Mouse (Mus musculus): ENCODE results near the gene Sgpp1. TPM values are rescaled to one million over a fixed set of nuclear protein-coding genes. Genes with fewer than 3 reads are reported as not detected.
"Not testable (repeated sequence)": the region's sequence is repeated elsewhere in the genome, so short reads cannot be mapped to it uniquely, and the experiment has no call there.

Sgpp1 gene
- polyA plus RNA-seq, 1 experiment from 2014 or later: 27.0 TPM

DNA sequence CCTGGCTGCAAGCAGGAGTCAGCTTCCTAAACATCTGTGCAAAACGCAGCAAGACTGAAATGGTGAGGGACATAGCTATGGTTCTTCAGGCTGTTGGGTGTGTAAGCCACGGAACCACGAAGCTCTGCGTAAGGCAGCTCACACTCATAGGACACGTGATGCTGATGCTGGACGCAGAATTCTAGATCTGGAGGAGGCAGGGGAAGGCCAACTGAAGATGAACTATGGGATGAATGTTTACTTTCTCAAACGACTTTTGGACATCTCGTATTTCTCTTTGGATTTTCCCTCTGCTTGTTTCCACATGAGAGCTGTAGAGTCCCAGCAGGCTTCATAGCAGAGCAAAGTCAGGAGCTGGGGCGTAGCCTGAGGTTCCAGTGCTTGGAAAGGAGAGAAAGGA is 21.9 kb downstream of the Sgpp1 start:
- Histone ChIP-seq H3K4me3 (replicated peaks; ENCODE audit: low read depth, low read length) (no peak overlapping the region), H3K27me3 (ENCODE audit: insufficient read depth, low read length) (no peaks in the 10 kb centered on the region), H3K4me2 (ENCODE audit: low read length) (no peak overlapping the region), H3K9me3 (replicated peaks; ENCODE audit: low read length) (no peaks in the 10 kb centered on the region), H3K9ac (ENCODE audit: low read depth, low read length) (no peak overlapping the region), H3K27ac (no peak overlapping the region), H3K4me1 (replicated peaks; ENCODE audit: insufficient read depth, low read length) (no peaks in the 10 kb centered on the region), H3K36me3 (ENCODE audit: insufficient read depth, low read length) (peaks cover 5% of the 10 kb centered on the region; the same call in 1 of the 2 replicates)
- WGBS: 63% methylated on average over 9 of the region's 9 CpGs
- DNase-seq (ENCODE audit: low spot score) (no peak), ATAC-seq (replicated peaks; ENCODE audit: low FRiP score, low read depth) (no peak)
- no peak for TF ChIP-seq CTCF (IDR thresholded peaks at IDR 0.05; ENCODE audit: low read depth)

DNA sequence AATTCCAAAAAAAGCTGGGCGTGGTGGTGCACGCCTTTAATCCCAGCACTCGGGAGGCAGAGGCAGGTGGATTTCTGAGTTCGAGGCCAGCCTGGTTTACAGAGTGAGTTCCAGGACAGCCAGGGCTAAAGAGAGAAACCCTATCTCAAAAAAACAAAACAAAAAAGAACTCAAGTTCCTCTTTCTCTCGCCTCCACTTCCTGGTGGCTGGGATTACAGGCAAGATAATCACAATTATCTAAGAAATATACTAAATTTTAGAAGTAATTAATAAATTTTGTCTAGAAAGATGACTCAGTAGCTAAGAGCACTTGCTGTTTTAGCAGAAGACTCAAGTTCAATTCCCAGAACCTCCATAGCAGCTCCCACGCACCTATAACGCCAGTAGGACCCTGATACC is 22.6 kb downstream of the Sgpp1 start:
- WGBS: 89% methylated on average over 7 of the region's 7 CpGs
- H3K4me3 ChIP-seq (replicated peaks; ENCODE audit: low read depth, low read length); H3K9me3 ChIP-seq (replicated peaks; ENCODE audit: low read length); DNase-seq (ENCODE audit: low spot score); ATAC-seq (replicated peaks; ENCODE audit: low FRiP score, low read depth); H3K36me3 ChIP-seq (ENCODE audit: insufficient read depth, low read length); H3K9ac ChIP-seq (ENCODE audit: low read depth, low read length); H3K27me3 ChIP-seq (ENCODE audit: insufficient read depth, low read length); H3K4me2 ChIP-seq (ENCODE audit: low read length); H3K27ac ChIP-seq; H3K4me1 ChIP-seq (replicated peaks; ENCODE audit: insufficient read depth, low read length): not testable (repeated sequence)

DNA sequence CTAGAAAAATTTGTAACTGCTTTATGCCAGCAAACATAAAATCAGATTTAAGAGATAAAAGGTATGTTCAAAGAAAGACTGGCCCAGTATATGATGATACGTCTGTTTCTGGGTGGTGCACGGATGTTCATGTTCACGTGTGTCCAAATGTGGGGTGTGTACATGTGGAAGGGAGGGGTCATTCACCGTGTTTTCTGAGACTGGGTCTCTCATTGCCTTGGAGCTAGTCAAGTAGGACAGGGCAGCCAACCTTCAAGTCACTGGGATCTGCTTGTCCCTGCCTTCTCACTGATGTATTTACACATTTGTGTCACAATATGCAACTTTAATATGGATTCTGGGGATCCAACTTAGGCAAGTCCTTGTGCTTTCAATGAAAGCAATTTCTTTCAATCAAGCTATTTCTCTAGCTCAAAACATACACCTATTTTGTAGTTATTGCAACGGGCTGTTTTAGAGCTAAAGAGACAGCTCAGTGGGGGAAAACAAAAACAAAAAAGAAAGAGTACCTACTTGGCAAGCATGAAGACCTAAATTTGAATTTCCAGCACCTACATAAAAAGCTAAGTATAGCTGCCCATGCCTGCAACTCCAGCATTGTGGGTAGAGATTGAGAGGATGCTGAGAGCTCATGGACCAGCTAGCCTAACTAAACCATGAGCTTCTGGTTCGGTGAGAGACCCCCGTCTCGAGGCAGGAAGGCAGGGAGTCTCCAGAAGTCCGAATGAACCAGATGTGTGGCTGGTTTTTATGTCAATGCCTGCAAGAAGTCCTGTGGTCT is 24.7 kb downstream of the Sgpp1 start:
- Histone ChIP-seq H3K27me3 (ENCODE audit: insufficient read depth, low read length) (no peaks in the 10 kb centered on the region), H3K4me2 (ENCODE audit: low read length) (no peak overlapping the region), H3K4me1 (replicated peaks; ENCODE audit: insufficient read depth, low read length) (no peaks in the 10 kb centered on the region), H3K4me3 (replicated peaks; ENCODE audit: low read depth, low read length) (no peak overlapping the region), H3K9me3 (replicated peaks; ENCODE audit: low read length) (no peaks in the 10 kb centered on the region), H3K27ac (no peak overlapping the region), H3K36me3 (ENCODE audit: insufficient read depth, low read length) (no peaks in the 10 kb centered on the region), H3K9ac (ENCODE audit: low read depth, low read length) (no peak overlapping the region)
- WGBS: 86% methylated on average over 9 of the region's 9 CpGs
- ATAC-seq (replicated peaks; ENCODE audit: low FRiP score, low read depth): no peak
- no peak for DNase-seq (ENCODE audit: low spot score)
- no peak for TF ChIP-seq CTCF (IDR thresholded peaks at IDR 0.05; ENCODE audit: low read depth)

DNA sequence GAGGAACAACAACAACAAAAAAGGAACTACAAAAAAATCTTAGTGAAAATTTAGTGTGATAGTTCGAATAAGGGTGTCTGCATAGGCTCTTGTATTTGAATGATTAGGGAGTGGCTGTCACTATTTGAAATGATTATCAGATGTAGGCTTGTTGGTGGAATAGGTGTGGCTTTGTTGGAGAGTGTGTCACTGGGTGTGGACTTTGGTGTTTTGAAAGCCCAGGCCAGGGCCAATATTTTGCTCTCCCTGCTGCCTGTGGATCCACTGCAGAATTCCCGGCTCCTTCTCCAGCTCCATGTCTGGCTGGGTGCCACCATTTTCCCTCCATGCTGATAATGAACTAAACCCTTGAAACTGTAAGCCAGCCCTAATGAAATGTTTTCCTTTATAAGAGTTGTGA is 26.0 kb downstream of the Sgpp1 start:
- H3K4me2 ChIP-seq (ENCODE audit: low read length): no peak overlapping the region
- WGBS: 88% methylated on average over 2 of the region's 2 CpGs
- no peak overlapping the region for H3K4me3 ChIP-seq (replicated peaks; ENCODE audit: low read depth, low read length)
- no peaks in the 10 kb centered on the region for H3K4me1 ChIP-seq (replicated peaks; ENCODE audit: insufficient read depth, low read length)
- no peak for TF ChIP-seq CTCF (IDR thresholded peaks at IDR 0.05; ENCODE audit: low read depth)
- H3K9ac ChIP-seq (ENCODE audit: low read depth, low read length): no peak overlapping the region
- no peak for ATAC-seq (replicated peaks; ENCODE audit: low FRiP score, low read depth)
- no peaks in the 10 kb centered on the region for H3K9me3 ChIP-seq (replicated peaks; ENCODE audit: low read length)
- H3K27ac ChIP-seq: no peak overlapping the region
- H3K36me3 ChIP-seq (ENCODE audit: insufficient read depth, low read length): no peaks in the 10 kb centered on the region
- DNase-seq (ENCODE audit: low spot score): no peak
- H3K27me3 ChIP-seq (ENCODE audit: insufficient read depth, low read length): no peaks in the 10 kb centered on the region

DNA sequence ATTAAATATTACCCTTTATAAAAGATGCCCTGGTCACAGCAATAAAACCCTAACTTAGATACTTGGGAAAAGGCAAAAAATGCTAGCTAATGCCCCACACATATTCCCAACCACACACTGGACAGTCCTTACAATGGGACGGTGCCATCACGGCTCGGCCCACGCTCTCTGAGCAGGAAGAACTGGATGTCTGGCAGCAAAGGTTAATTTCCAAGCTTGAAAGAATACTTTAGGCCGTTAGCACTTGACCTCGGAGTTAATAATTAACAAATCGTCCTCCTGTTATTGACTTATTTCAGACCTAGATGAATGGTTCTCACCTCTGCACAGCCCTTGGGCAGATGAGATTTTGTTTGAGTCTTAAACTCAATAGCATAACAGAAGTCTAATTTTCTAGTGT is 28.9 kb downstream of the Sgpp1 start:
- H3K36me3 ChIP-seq (ENCODE audit: insufficient read depth, low read length): no peaks in the 10 kb centered on the region
- no peak overlapping the region for H3K4me3 ChIP-seq (replicated peaks; ENCODE audit: low read depth, low read length)
- no peaks in the 10 kb centered on the region for H3K9me3 ChIP-seq (replicated peaks; ENCODE audit: low read length)
- no peak for TF ChIP-seq CTCF (IDR thresholded peaks at IDR 0.05; ENCODE audit: low read depth)
- 51% methylated on average over 7 of the region's 7 CpGs for WGBS
- no peak overlapping the region for H3K9ac ChIP-seq (ENCODE audit: low read depth, low read length)
- H3K27ac ChIP-seq: 0 out of 2 replicates have a peak overlapping the region, but pooled peaks have one; percentile 10
- H3K4me2 ChIP-seq (ENCODE audit: low read length): no peak overlapping the region
- no peaks in the 10 kb centered on the region for H3K27me3 ChIP-seq (ENCODE audit: insufficient read depth, low read length)
- DNase-seq (ENCODE audit: low spot score): peak; percentile 42
- no peaks in the 10 kb centered on the region for H3K4me1 ChIP-seq (replicated peaks; ENCODE audit: insufficient read depth, low read length)
- ATAC-seq (replicated peaks; ENCODE audit: low FRiP score, low read depth): peak; percentile 79

DNA sequence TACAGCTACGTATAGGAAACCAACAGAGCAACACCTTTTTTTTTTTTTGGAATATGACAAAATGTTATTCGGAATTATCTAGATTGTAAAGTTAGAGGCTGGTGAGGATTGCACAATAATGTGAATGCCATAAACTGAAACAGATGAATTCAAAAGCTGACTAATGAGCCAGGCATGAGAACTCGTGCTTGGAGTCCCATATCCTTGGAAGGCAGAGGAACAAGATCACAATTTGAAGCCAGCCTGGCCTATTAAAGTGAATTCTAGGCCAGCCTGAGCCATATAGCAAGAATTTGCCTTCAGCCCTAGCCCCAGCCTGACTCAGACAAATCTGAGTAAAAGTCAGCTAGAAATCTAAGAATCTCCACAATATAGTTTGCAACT is 32.8 kb downstream of the Sgpp1 start:
- Histone ChIP-seq H3K27ac (no peak overlapping the region), H3K9me3 (replicated peaks; ENCODE audit: low read length) (no peaks in the 10 kb centered on the region), H3K4me2 (ENCODE audit: low read length) (no peak overlapping the region), H3K4me3 (replicated peaks; ENCODE audit: low read depth, low read length) (no peak overlapping the region), H3K9ac (ENCODE audit: low read depth, low read length) (no peak overlapping the region), H3K27me3 (ENCODE audit: insufficient read depth, low read length) (no peaks in the 10 kb centered on the region), H3K4me1 (replicated peaks; ENCODE audit: insufficient read depth, low read length) (0 out of 2 replicates have a peak, but pooled peaks cover 3% of the 10 kb centered on the region), H3K36me3 (ENCODE audit: insufficient read depth, low read length) (no peaks in the 10 kb centered on the region)
- no peak for TF ChIP-seq CTCF (IDR thresholded peaks at IDR 0.05; ENCODE audit: low read depth)
- ATAC-seq (replicated peaks; ENCODE audit: low FRiP score, low read depth) (no peak), DNase-seq (ENCODE audit: low spot score) (no peak)
- 77% methylated on average over 3 of the region's 3 CpGs for WGBS
